Mouse (Mus musculus): ENCODE results near the gene Zfp750. TPM values are rescaled to one million over a fixed set of nuclear protein-coding genes. Genes with fewer than 3 reads are reported as not detected.

Zfp750 gene
- polyA plus RNA-seq, 1 experiment from 2014 or later: not detected

DNA sequence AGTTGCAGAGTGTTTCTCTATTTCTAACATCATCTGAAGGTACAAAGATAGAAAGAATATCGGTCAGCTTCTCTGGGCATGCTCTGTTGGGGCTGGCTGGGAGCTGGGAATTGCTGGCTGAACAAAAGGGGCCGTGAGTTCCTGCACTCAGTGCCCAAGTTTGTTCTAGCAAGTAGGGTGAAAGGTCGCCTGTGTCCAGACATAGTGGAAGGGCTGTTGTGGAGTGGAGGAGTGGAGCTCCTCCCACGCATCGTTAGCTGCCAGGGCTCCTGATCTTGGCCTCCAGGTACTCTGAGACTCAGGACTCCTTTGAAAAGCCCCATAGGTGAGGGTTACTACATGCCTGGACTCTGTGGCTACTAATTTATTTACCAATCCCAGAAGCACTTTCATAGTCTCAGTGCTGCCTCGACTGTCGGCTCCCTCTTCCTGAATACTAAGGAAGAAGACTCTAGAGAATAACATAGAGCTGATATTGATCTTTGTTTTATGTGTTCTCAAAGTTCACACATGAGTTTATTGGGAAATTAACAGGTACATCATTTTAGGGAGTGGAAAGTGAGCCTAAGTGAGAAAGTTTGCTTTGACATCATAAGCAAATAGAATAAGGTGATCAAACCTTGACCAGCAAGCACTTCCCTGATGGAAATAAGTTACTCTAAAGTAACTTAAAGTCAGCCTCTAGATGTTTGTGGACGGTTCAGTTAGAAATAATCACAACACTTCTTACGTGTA, 8.5 kb downstream of the Zfp750 start:
- no peak for TF ChIP-seq CTCF (IDR thresholded peaks at IDR 0.05)
- ATAC-seq: no peak
- no peaks in the 10 kb centered on the region for H3K27me3 ChIP-seq
- no peak for DNase-seq (ENCODE audit: low read depth, low spot score)
- ChIA-PET CTCF (no interaction called here), POLR2A (no interaction called here)
- in situ Hi-C loops (cut with MboI; ENCODE audit: low pct_unique_long_range_greater_than_20kb): no loop called here

DNA sequence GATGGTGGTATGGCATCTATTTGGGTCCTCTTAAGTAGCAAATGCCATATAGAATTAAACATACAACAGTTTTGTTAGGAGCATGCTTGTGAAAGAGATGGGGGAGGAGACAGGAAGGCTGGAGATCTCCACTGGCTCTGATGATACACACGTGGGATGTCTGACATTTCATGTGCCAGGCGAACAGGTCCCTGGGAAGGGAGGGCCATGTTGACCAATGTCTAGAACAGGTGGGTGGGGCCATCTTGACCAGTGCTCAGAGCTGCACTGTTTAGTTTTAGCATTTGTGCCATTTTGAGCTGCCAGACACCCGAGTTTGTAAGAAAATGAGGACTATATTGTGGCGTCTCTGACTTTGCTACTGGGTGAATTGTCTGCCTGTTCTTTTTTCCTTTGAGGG, 10.7 kb downstream of the Zfp750 start:
- POLR2A ChIA-PET: interaction anchor here (0.7 kb wide), 1 partner anchor 40 kb away, joined by 4 read pairs; no protein-coding TSS in a partner anchor
- TF ChIP-seq CTCF (IDR thresholded peaks at IDR 0.05): no peak

GRCm38 (mm10) chr11:121502000-121502860, 16.9 kb downstream of the Zfp750 start:
- no peak for ATAC-seq
- in situ Hi-C loops (cut with MboI; ENCODE audit: low pct_unique_long_range_greater_than_20kb): no loop called here
- DNase-seq (ENCODE audit: low read depth, low spot score): peak; percentile 1
- no peaks in the 10 kb centered on the region for H3K27me3 ChIP-seq
- TF ChIP-seq CTCF (IDR thresholded peaks at IDR 0.05): no peak
- ChIA-PET POLR2A (interaction anchor here (0.5 to 1.1 kb wide), 2 partner anchors 18 to 411 kb away, joined by 3 to 4 read pairs; no protein-coding TSS in a partner anchor), CTCF (interaction anchor here (1.0 kb wide), 1 partner anchor 16 kb away, joined by 3 read pairs; no protein-coding TSS in a partner anchor)

More for the DNA sequence above, 10.7 kb downstream of the Zfp750 start:
- no peak for ATAC-seq
- H3K27me3 ChIP-seq: no peaks in the 10 kb centered on the region
- in situ Hi-C loops (cut with MboI; ENCODE audit: low pct_unique_long_range_greater_than_20kb): no loop called here
- CTCF ChIA-PET: no interaction called here
- no peak for DNase-seq (ENCODE audit: low read depth, low spot score)

GRCm38 (mm10) chr11:121501525-121501924, 17.6 kb downstream of the Zfp750 start:
- in situ Hi-C loops (cut with MboI; ENCODE audit: low pct_unique_long_range_greater_than_20kb): no loop called here
- POLR2A ChIA-PET: interaction anchor here (1.1 kb wide), 1 partner anchor 19 kb away, joined by 4 read pairs; no protein-coding TSS in a partner anchor
- ATAC-seq (no peak), DNase-seq (ENCODE audit: low read depth, low spot score) (no peak)
- no peak for TF ChIP-seq CTCF (IDR thresholded peaks at IDR 0.05)
- CTCF ChIA-PET: interaction anchor here (1.0 kb wide), 1 partner anchor 17 kb away, joined by 3 read pairs; no protein-coding TSS in a partner anchor
- no peaks in the 10 kb centered on the region for H3K27me3 ChIP-seq

GRCm38 (mm10) chr11:121500595-121500994, 18.5 kb downstream of the Zfp750 start:
- no peak for ATAC-seq
- TF ChIP-seq CTCF (IDR thresholded peaks at IDR 0.05): no peak
- ChIA-PET CTCF (no interaction called here), POLR2A (no interaction called here)
- DNase-seq (ENCODE audit: low read depth, low spot score): no peak
- in situ Hi-C loops (cut with MboI; ENCODE audit: low pct_unique_long_range_greater_than_20kb): no loop called here
- no peaks in the 10 kb centered on the region for H3K27me3 ChIP-seq

GRCm38 (mm10) chr11:121490651-121491050, 28.5 kb downstream of the Zfp750 start:
- in situ Hi-C loops (cut with MboI; ENCODE audit: low pct_unique_long_range_greater_than_20kb): no loop called here
- ATAC-seq (no peak), DNase-seq (ENCODE audit: low read depth, low spot score) (no peak)
- H3K27me3 ChIP-seq: no peaks in the 10 kb centered on the region
- POLR2A ChIA-PET: no interaction called here
- CTCF ChIA-PET: no interaction called here
- TF ChIP-seq CTCF (IDR thresholded peaks at IDR 0.05): no peak

GRCm38 (mm10) chr11:121485882-121486281, 33.3 kb downstream of the Zfp750 start:
- TF ChIP-seq CTCF (IDR thresholded peaks at IDR 0.05): no peak
- no peaks in the 10 kb centered on the region for H3K27me3 ChIP-seq
- in situ Hi-C loops (cut with MboI; ENCODE audit: low pct_unique_long_range_greater_than_20kb): no loop called here
- CTCF ChIA-PET: no interaction called here
- POLR2A ChIA-PET: no interaction called here
- ATAC-seq (no peak), DNase-seq (ENCODE audit: low read depth, low spot score) (no peak)

DNA sequence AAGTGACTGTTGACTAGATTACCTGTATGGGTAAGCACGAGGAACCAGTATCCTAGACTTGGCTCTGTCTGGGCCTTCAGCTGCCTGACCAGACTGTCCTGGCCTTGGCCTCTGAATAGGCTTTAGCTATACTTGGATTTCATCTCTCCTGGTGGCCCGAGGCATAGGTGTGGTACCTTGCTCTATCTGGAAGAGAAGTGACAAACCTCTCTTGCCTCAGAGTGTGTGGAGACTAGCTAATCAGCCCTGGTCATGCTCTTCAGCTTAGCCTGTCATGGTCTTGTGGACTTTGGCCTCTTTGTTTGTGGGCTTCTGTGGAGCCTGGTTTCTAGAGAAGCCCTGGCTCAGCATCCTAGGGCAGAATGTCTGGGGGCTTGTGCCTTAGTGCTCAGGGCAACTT, 38.0 kb downstream of the Zfp750 start:
- TF ChIP-seq CTCF (IDR thresholded peaks at IDR 0.05): no peak
- ChIA-PET CTCF (no interaction called here), POLR2A (no interaction called here)
- no peak for DNase-seq (ENCODE audit: low read depth, low spot score)
- H3K27me3 ChIP-seq: no peaks in the 10 kb centered on the region
- in situ Hi-C loops (cut with MboI; ENCODE audit: low pct_unique_long_range_greater_than_20kb): no loop called here
- ATAC-seq: no peak

GRCm38 (mm10) chr11:121479476-121480203, 39.5 kb downstream of the Zfp750 start:
- no peak for DNase-seq (ENCODE audit: low read depth, low spot score)
- ChIA-PET CTCF (interaction anchor here (1.5 kb wide), 1 partner anchor 11 kb away, joined by 4 read pairs; no protein-coding TSS in a partner anchor), POLR2A (no interaction called here)
- ATAC-seq: no peak
- in situ Hi-C loops (cut with MboI; ENCODE audit: low pct_unique_long_range_greater_than_20kb): loop anchor here (5.0 kb wide), 1 partner anchor 328 kb away; no protein-coding TSS in a partner anchor
- H3K27me3 ChIP-seq: no peaks in the 10 kb centered on the region
- no peak for TF ChIP-seq CTCF (IDR thresholded peaks at IDR 0.05)

DNA sequence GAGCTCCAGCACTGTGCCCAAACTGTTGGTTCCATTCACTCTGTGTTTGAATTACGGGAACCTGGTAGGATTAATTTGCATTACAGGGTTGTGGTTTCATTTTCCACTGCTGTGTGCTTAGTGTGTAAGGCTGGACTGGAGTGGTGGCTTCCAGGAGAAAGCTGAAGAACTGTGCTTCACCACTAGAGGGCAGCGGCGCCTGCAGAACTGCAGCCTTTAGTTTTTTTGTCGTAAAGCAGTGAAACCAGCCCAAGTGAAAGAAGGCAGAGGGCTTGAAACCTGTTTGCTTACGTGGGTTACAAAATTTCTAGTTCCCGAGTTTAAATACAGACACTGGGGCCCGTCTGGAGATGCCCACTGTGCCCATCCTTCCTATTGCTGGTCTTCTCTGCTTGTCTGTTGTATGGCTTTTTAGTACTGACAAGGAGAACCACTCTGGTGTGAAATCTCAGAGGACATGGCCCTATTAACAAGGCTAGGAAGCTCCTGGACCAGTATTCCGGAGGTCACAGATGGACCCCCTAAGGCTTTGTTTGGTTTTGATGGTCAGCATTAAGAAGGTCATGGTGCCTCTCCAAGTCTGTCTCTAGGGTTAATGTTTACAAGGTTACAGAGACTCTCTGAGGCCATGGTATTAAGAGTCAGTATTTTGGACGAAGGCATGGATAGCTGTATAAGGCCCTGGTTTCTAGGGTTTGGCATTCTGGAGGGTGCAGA, 43.3 kb downstream of the Zfp750 start:
- peak; percentile 24 for DNase-seq (ENCODE audit: low read depth, low spot score)
- TF ChIP-seq CTCF (IDR thresholded peaks at IDR 0.05): peak; percentile 96
- POLR2A ChIA-PET: no interaction called here
- CTCF ChIA-PET: interaction anchor here (0.7 to 1.9 kb wide), 4 partner anchors 8 to 332 kb away, joined by 3 to 9 read pairs (median 6); no protein-coding TSS in a partner anchor
- peak; percentile 66 for ATAC-seq
- H3K27me3 ChIP-seq: no peaks in the 10 kb centered on the region
- in situ Hi-C loops (cut with MboI; ENCODE audit: low pct_unique_long_range_greater_than_20kb): loop anchor here (5.0 kb wide), 1 partner anchor 331 kb away; no protein-coding TSS in a partner anchor
